Mouse (Mus musculus): ENCODE measurements around the gene Gm26992. TPM values are rescaled to one million over a fixed set of nuclear protein-coding genes. Genes with fewer than 3 reads are reported as not detected.

The Gm26992 gene
- polyA plus RNA-seq, 1 experiment = not detected

DNA sequence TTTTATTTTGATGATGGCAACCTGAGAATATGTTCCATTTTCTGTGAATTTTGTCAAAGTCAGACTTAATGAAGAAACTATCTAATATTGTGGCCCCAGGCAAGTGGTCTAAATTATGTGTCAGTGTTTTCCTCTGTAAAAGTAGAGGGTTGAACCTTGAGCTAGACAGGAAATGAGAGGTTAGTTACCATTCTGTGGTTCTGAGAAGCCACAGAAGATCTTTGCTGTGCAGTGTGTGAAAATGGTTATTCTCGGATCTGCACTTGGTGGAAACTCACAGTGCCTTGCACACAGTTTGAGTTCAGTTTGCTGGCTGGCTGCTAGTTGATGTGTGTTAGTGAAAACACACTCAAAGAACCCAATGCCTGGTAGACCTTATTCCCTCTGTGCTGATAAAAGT lies 28.0 kb upstream of the Gm26992 start:
- H3K36me3 ChIP-seq (ENCODE audit: control insufficient read depth, insufficient read depth) = no peaks in the 10 kb centered on the region
- H3ac ChIP-seq (ENCODE audit: control insufficient read depth, insufficient read length) = no peak overlapping the region
- no peak overlapping the region for H3K4me3 ChIP-seq
- no peaks in the 10 kb centered on the region for H3K27me3 ChIP-seq (ENCODE audit: control insufficient read depth, insufficient read depth, insufficient read length)
- no peak overlapping the region for H3K4me2 ChIP-seq (ENCODE audit: low read depth)
- no peaks in the 10 kb centered on the region for H3K79me2 ChIP-seq (ENCODE audit: control insufficient read depth, insufficient read depth)
- TF ChIP-seq MYOG (IDR thresholded peaks at IDR 0.05; ENCODE audit: control insufficient read depth in 1 of 3, insufficient read depth in 1 of 3, insufficient read length in 2 of 3, low read depth in 2 of 3) = no peak
- no peak for TF ChIP-seq MAX (IDR thresholded peaks at IDR 0.05; ENCODE audit: low read depth)
- TF ChIP-seq POLR2AphosphoS2 (IDR thresholded peaks at IDR 0.05; ENCODE audit: insufficient read length, low read depth) = no peak
- no peak for TF ChIP-seq REST (IDR thresholded peaks at IDR 0.05; ENCODE audit: insufficient read depth, insufficient read length)
- no peak for TF ChIP-seq CEBPB (IDR thresholded peaks at IDR 0.05; ENCODE audit: insufficient read depth, poor library complexity, severe bottlenecking)
- TF ChIP-seq SRF (IDR thresholded peaks at IDR 0.05; ENCODE audit: control insufficient read depth, insufficient read length, low read depth) = no peak
- TF ChIP-seq TCF3 (IDR thresholded peaks at IDR 0.05; ENCODE audit: insufficient read length, low read depth) = no peak
- TF ChIP-seq MYOD1 (IDR thresholded peaks at IDR 0.05; ENCODE audit: control insufficient read depth in 1 of 3, insufficient read length in 2 of 3, low read depth in 2 of 3) = no peak
- TF ChIP-seq POLR2A (IDR thresholded peaks at IDR 0.05; ENCODE audit: insufficient read length, low read depth) = no peak
- no peak for TF ChIP-seq USF1 (IDR thresholded peaks at IDR 0.05; ENCODE audit: low read depth)
- no peak for TF ChIP-seq TCF12 (IDR thresholded peaks at IDR 0.05; ENCODE audit: insufficient read depth, poor library complexity, severe bottlenecking)
- TF ChIP-seq E2F4 (IDR thresholded peaks at IDR 0.05; ENCODE audit: insufficient read depth) = no peak

- H3K79me2 ChIP-seq (ENCODE audit: control insufficient read depth, insufficient read depth) = no peaks in the 10 kb centered on the region
- H3K27me3 ChIP-seq (ENCODE audit: control insufficient read depth, insufficient read depth, insufficient read length) = no peaks in the 10 kb centered on the region
- no peak overlapping the region for H3K4me3 ChIP-seq
- TF ChIP-seq E2F4 (IDR thresholded peaks at IDR 0.05; ENCODE audit: insufficient read depth) (no peak), SRF (IDR thresholded peaks at IDR 0.05; ENCODE audit: control insufficient read depth, insufficient read length, low read depth) (no peak)
- H3K36me3 ChIP-seq (ENCODE audit: control insufficient read depth, insufficient read depth) = no peaks in the 10 kb centered on the region
- H3K4me2 ChIP-seq (ENCODE audit: low read depth) = no peak overlapping the region
- no peak overlapping the region for H3ac ChIP-seq (ENCODE audit: control insufficient read depth, insufficient read length)
Measured at GRCm38 (mm10) chrX:103405021-103405420, 16.8 kb upstream of the Gm26992 start.

GRCm38 (mm10) chrX:103414167-103414566 lies 7.6 kb upstream of the Gm26992 start, which contains the start of gene Tsx:
Tsx (plus strand) TSS chrX:103414467.
- Histone ChIP-seq H3ac (ENCODE audit: control insufficient read depth, insufficient read length) (no peak within 1 kb of the TSS), H3K79me2 (ENCODE audit: control insufficient read depth, insufficient read depth) (no peaks in the 10 kb centered on the region), H3K36me3 (ENCODE audit: control insufficient read depth, insufficient read depth) (no peaks in the 10 kb centered on the region), H3K27me3 (ENCODE audit: control insufficient read depth, insufficient read depth, insufficient read length) (no peaks in the 10 kb centered on the region), H3K4me2 (ENCODE audit: low read depth) (no peak within 1 kb of the TSS), H3K4me3 (no peak within 1 kb of the TSS)
- TF ChIP-seq MAX (IDR thresholded peaks at IDR 0.05; ENCODE audit: low read depth) (no peak), TCF12 (IDR thresholded peaks at IDR 0.05; ENCODE audit: insufficient read depth, poor library complexity, severe bottlenecking) (no peak), TCF3 (IDR thresholded peaks at IDR 0.05; ENCODE audit: insufficient read length, low read depth) (no peak), E2F4 (IDR thresholded peaks at IDR 0.05; ENCODE audit: insufficient read depth) (no peak), POLR2A (IDR thresholded peaks at IDR 0.05; ENCODE audit: insufficient read length, low read depth) (no peak), POLR2AphosphoS2 (IDR thresholded peaks at IDR 0.05; ENCODE audit: insufficient read length, low read depth) (no peak), USF1 (IDR thresholded peaks at IDR 0.05; ENCODE audit: low read depth) (no peak), REST (IDR thresholded peaks at IDR 0.05; ENCODE audit: insufficient read depth, insufficient read length) (no peak)

GRCm38 (mm10) chrX:103427677-103428076 lies 5.9 kb downstream of the Gm26992 start:
- no peak overlapping the region for H3K4me2 ChIP-seq (ENCODE audit: low read depth)
- H3K4me3 ChIP-seq = no peak overlapping the region
- no peak overlapping the region for H3ac ChIP-seq (ENCODE audit: control insufficient read depth, insufficient read length)
- no peak for TF ChIP-seq MYOD1 (IDR thresholded peaks at IDR 0.05; ENCODE audit: control insufficient read depth in 1 of 3, insufficient read length in 2 of 3, low read depth in 2 of 3)
- TF ChIP-seq TCF3 (IDR thresholded peaks at IDR 0.05; ENCODE audit: insufficient read length, low read depth) = no peak
- no peak for TF ChIP-seq USF1 (IDR thresholded peaks at IDR 0.05; ENCODE audit: low read depth)
- no peak for TF ChIP-seq POLR2AphosphoS2 (IDR thresholded peaks at IDR 0.05; ENCODE audit: insufficient read length, low read depth)
- no peak for TF ChIP-seq MYOG (IDR thresholded peaks at IDR 0.05; ENCODE audit: control insufficient read depth in 1 of 3, insufficient read depth in 1 of 3, insufficient read length in 2 of 3, low read depth in 2 of 3)
- no peaks in the 10 kb centered on the region for H3K36me3 ChIP-seq (ENCODE audit: control insufficient read depth, insufficient read depth)
- no peaks in the 10 kb centered on the region for H3K79me2 ChIP-seq (ENCODE audit: control insufficient read depth, insufficient read depth)
- no peaks in the 10 kb centered on the region for H3K27me3 ChIP-seq (ENCODE audit: control insufficient read depth, insufficient read depth, insufficient read length)

DNA sequence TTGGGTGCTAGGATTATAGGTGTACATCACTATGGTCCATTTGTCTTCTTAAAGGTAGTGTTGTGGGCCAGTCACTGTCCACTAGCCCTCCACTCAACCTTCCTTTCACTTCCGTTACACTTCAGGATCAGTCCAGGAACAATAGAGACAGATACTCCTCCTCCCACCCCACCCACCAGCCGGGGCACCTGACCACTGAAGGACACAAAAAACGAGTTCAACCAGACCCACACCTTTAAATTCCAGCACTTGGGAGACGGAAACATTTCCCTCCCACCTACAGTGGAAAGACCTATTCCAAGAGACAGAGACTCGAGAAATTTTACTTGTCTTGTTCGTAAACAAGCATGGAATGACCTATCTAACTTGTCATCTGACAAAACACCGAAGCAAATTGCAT lies 10.5 kb downstream of the Gm26992 start:
- no peak overlapping the region for H3ac ChIP-seq (ENCODE audit: control insufficient read depth, insufficient read length)
- H3K4me3 ChIP-seq = no peak overlapping the region
- no peaks in the 10 kb centered on the region for H3K79me2 ChIP-seq (ENCODE audit: control insufficient read depth, insufficient read depth)
- H3K4me2 ChIP-seq (ENCODE audit: low read depth) = no peak overlapping the region
- H3K27me3 ChIP-seq (ENCODE audit: control insufficient read depth, insufficient read depth, insufficient read length) = no peaks in the 10 kb centered on the region
- H3K36me3 ChIP-seq (ENCODE audit: control insufficient read depth, insufficient read depth) = no peaks in the 10 kb centered on the region
- TF ChIP-seq TCF3 (IDR thresholded peaks at IDR 0.05; ENCODE audit: insufficient read length, low read depth) = no peak
- no peak for TF ChIP-seq USF1 (IDR thresholded peaks at IDR 0.05; ENCODE audit: low read depth)
- TF ChIP-seq E2F4 (IDR thresholded peaks at IDR 0.05; ENCODE audit: insufficient read depth) = no peak
- no peak for TF ChIP-seq TCF12 (IDR thresholded peaks at IDR 0.05; ENCODE audit: insufficient read depth, poor library complexity, severe bottlenecking)
- TF ChIP-seq SRF (IDR thresholded peaks at IDR 0.05; ENCODE audit: control insufficient read depth, insufficient read length, low read depth) = no peak
- TF ChIP-seq POLR2A (IDR thresholded peaks at IDR 0.05; ENCODE audit: insufficient read length, low read depth) = no peak
- TF ChIP-seq MYOG (IDR thresholded peaks at IDR 0.05; ENCODE audit: control insufficient read depth in 1 of 3, insufficient read depth in 1 of 3, insufficient read length in 2 of 3, low read depth in 2 of 3) = no peak
- no peak for TF ChIP-seq MYOD1 (IDR thresholded peaks at IDR 0.05; ENCODE audit: control insufficient read depth in 1 of 3, insufficient read length in 2 of 3, low read depth in 2 of 3)
- TF ChIP-seq CEBPB (IDR thresholded peaks at IDR 0.05; ENCODE audit: insufficient read depth, poor library complexity, severe bottlenecking) = no peak
- TF ChIP-seq MAX (IDR thresholded peaks at IDR 0.05; ENCODE audit: low read depth) = no peak
- no peak for TF ChIP-seq POLR2AphosphoS2 (IDR thresholded peaks at IDR 0.05; ENCODE audit: insufficient read length, low read depth)
- no peak for TF ChIP-seq REST (IDR thresholded peaks at IDR 0.05; ENCODE audit: insufficient read depth, insufficient read length)
